Mouse (Mus musculus) heart, postnatal 0 days (tissue): Measurements from ENCODE around the gene Cc2d1a.

Source experiments
- CTCF ChIP-seq: IDR thresholded peaks from 2 replicates; pipeline ENCODE4 v1.5.1; 2016; ENCODE audit warnings: antibody characterized with exemption, control low read depth, low read depth
- EP300 ChIP-seq: IDR thresholded peaks from 2 replicates; pipeline ENCODE4 v1.6.1; 2016; ENCODE audit warnings: antibody characterized with exemption, low read depth

- TF ChIP-seq CTCF: no peak
- TF ChIP-seq EP300: no peak
Observed at GRCm38 (mm10) chr8:84182833-84183232, 35.1 kb upstream of the Cc2d1a start.
